In the genomic region with DNA sequence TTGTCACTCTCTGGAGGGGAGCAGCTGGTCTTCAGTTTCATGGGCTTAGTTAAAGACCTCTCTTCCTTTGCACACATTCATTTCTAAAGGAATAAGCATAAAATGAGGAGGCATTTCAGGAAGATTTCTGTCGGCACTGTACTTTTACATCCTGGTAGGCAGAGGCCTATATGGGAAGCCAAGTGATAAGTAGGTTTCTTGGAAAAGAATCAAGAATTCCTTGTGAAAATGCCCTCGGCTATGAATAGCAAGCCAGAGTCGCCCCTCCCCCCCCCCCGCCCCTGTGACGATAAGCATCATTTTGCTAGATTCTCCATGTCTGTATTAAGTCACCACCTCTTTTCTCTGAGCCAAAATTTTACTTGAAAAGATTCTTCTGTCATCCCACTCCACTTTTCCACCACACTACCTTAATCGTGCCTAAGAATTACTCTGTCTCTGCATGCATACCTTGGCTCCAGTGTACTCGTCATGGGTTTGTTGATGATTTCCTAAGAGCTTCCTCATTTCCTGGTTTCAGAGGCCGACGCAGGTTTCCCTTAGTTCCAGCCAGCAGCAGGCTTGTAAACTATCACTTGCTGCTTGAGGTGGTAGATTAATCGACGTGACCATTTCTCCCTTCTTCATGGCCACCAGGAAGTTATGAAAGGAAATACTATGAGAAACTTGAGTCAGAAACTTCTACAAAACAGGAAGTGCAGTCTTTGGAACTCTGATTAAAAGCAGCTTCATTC, we compare ENCODE assay signal across 9 mouse cellular contexts. TPM values are rescaled to one million over a fixed set of nuclear protein-coding genes. Genes with fewer than 3 reads are reported as not detected.
A peak's percentile ranks its signal among the peaks of the same experiment; 100 is the strongest.
DNase-seq lines count a peak whose midpoint lies in the region; ATAC-seq and TF ChIP-seq lines count a peak whose summit lies in the region.
"Had no signal": no experiment of that assay in that cellular context is flagged by ENCODE, and none has a peak within 500 bp of the region (broad histone marks: within the 10 kb centered on the region; RNA-seq: fewer than 3 reads in every experiment).

No protein-coding gene starts in this region.

- H3K36me3 ChIP-seq in spleen, adult 2 months (ENCODE audit: control insufficient read depth, insufficient read depth, low read length) = no peaks in the 10 kb centered on the region
- no peaks in the 10 kb centered on the region for H3K36me3 ChIP-seq in heart, embryonic 12.5 days
- H3K36me3 ChIP-seq in lung, embryonic 15.5 days = no peaks in the 10 kb centered on the region
- H3K36me3 ChIP-seq: neural tube, embryonic 13.5 days had no signal

- 0 out of 2 replicates have a peak, but pooled peaks have one; percentile 22 for ATAC-seq in heart, embryonic 12.5 days (ENCODE audit: insufficient number of reproducible peaks, low FRiP score)
- ATAC-seq in lung, embryonic 15.5 days (ENCODE audit: borderline replicate concordance, extremely low read depth, low FRiP score, low TSS enrichment) = no peak

- 51% methylated on average over 11 of the region's 11 CpGs for WGBS in spleen, adult 2 months
- 33% methylated on average over 11 of the region's 11 CpGs for WGBS in heart, embryonic 12.5 days
- WGBS in lung, embryonic 15.5 days = 45% methylated on average over 11 of the region's 11 CpGs

- no peaks in the 10 kb centered on the region; the same call in 1 of the 2 replicates for H3K4me1 ChIP-seq in spleen, adult 2 months (ENCODE audit: control insufficient read depth, insufficient read depth, insufficient read length)
- H3K4me1 ChIP-seq in heart, embryonic 12.5 days (replicated peaks) = 0 out of 2 replicates have a peak, but pooled peaks cover 3% of the 10 kb centered on the region
- no peaks in the 10 kb centered on the region for H3K4me1 ChIP-seq in lung, embryonic 15.5 days
- H3K4me1 ChIP-seq: neural tube, embryonic 13.5 days had no signal

- no peak overlapping the region for H3K4me2 ChIP-seq in heart, embryonic 12.5 days
- H3K4me2 ChIP-seq in lung, embryonic 15.5 days = no peak overlapping the region
- H3K4me2 ChIP-seq: neural tube, embryonic 13.5 days had no signal

- H3K9ac ChIP-seq in heart, embryonic 12.5 days = no peak overlapping the region
- H3K9ac ChIP-seq in lung, embryonic 15.5 days = no peak overlapping the region
- H3K9ac ChIP-seq: neural tube, embryonic 13.5 days had no signal

- H3K27me3 ChIP-seq in spleen, adult 2 months (ENCODE audit: control insufficient read depth, insufficient read depth, low read length) = no peaks in the 10 kb centered on the region
- no peaks in the 10 kb centered on the region for H3K27me3 ChIP-seq in heart, embryonic 12.5 days (replicated peaks)
- no peaks in the 10 kb centered on the region for H3K27me3 ChIP-seq in lung, embryonic 15.5 days
- H3K27me3 ChIP-seq: neural tube, embryonic 13.5 days had no signal

- peak overlapping the region; percentile 23; the same call in 1 of the 2 replicates for H3K4me3 ChIP-seq in spleen, adult 2 months (ENCODE audit: extremely low read depth, insufficient read depth, insufficient read length)
- no peak overlapping the region for H3K4me3 ChIP-seq in heart, embryonic 12.5 days
- no peak overlapping the region for H3K4me3 ChIP-seq in lung, embryonic 15.5 days
- H3K4me3 ChIP-seq: neural tube, embryonic 13.5 days had no signal

- no peak for TF ChIP-seq CTCF in spleen, adult 2 months (IDR thresholded peaks at IDR 0.05; ENCODE audit: extremely low read depth, insufficient read depth, insufficient read length, insufficient replicate concordance)

- H3K9me3 ChIP-seq in heart, embryonic 12.5 days (replicated peaks) = no peaks in the 10 kb centered on the region
- no peaks in the 10 kb centered on the region for H3K9me3 ChIP-seq in lung, embryonic 15.5 days
- H3K9me3 ChIP-seq: neural tube, embryonic 13.5 days had no signal

- no peak for TF ChIP-seq POLR2A in spleen, adult 2 months (IDR thresholded peaks at IDR 0.05; ENCODE audit: low read depth, low read length)

- peak in 1 of 2 experiments; percentile 3 for DNase-seq in spleen, adult 2 months (ENCODE audit: low read depth in 1 of 2, low spot score in 2 of 2)
- no peak for DNase-seq in spleen, adult 18-20 months
- peak; percentile 8 for DNase-seq in yolk sac, embryonic 10.5 days (ENCODE audit: low spot score)
- DNase-seq in cerebellum, adult 9-11 months = no peak
- DNase-seq in spleen, postnatal 4 days (ENCODE audit: low spot score in 2 of 2) = no peak
- DNase-seq in adrenal gland, adult 18-20 months (ENCODE audit: low spot score in 2 of 2) = no peak

- H3K27ac ChIP-seq in spleen, adult 2 months (ENCODE audit: insufficient read depth, low read length) = no peak overlapping the region; the same call in 1 of the 2 replicates
- peak overlapping the region; percentile 54; the same call in 1 of the 2 replicates for H3K27ac ChIP-seq in heart, embryonic 12.5 days (ENCODE audit: poor library complexity, severe bottlenecking)
- peak overlapping the region; percentile 19; the same call in 1 of the 2 replicates for H3K27ac ChIP-seq in lung, embryonic 15.5 days
- H3K27ac ChIP-seq: neural tube, embryonic 13.5 days had no signal

RNA-seq across cellular contexts. Expression of a gene that starts 17.3 kb away (rescaled TPM):
- polyA plus RNA-seq in spleen, adult 2 months (2012; rRNA removed) = 1.6 and 1.7 TPM in 2 replicates
- 23.9 and 24.2 TPM in 2 replicates for polyA plus RNA-seq in heart, embryonic 12.5 days (2016; fragmentation: Nextera tagmentation; extraction: Ambion mirVana)
- polyA plus RNA-seq in lung, embryonic 15.5 days (2015; fragmentation: Nextera tagmentation; extraction: Ambion mirVana) = 31.5 and 33.3 TPM in 2 replicates
- 10 to 100 TPM in 1 of 2 experiments, 1 to 10 TPM in 1; 5.3 to 11.7 TPM for total RNA-seq in adrenal gland, adult 18-20 months (2021)
